Mouse (Mus musculus) cerebellum, postnatal 10 days (tissue): ENCODE measurements at regions not wholly inside any gene's neighbourhood (a gene's known extent, or its start where the extent isn't known, plus 50 kb on each side); places are given as distances from the start of the nearest gene placed in this dataset.

Experiments used
- DNase-seq, 2 experiments: peaks; one replicate each; pipeline ENCODE4 v3.0.0; 2021; ENCODE audit warnings: mixed read lengths in 2 of 2

GRCm38 (mm10) chr14:92488247-92488646 lies 1402.2 kb downstream of the Pcdh9 start:
- DNase-seq = peak; percentile 17 to 44
